Mouse (Mus musculus) left cerebral cortex, postnatal 36 days (tissue): ENCODE data around the gene Commd8. TPM values are rescaled to one million over a fixed set of nuclear protein-coding genes. Genes with fewer than 3 reads are reported as not detected.

Source experiments
- DNase-seq, 2 experiments: peaks; one replicate each; pipeline ENCODE4 v3.0.0; 2021 to 2022; ENCODE audit warnings: low spot score in 2 of 2, mixed read lengths in 1 of 2
- intact Hi-C: fragments of 180-260 bp; cut with DNase I; formaldehyde crosslinking; loops from one replicate; pipeline ENCODE4 v1.15.1; 2025
- total RNA-seq, 2 experiments: library from RNA; stranded (reverse); gene quantifications; 2 replicates each; pipeline ENCODE4 v1.2.3; 2021

The Commd8 gene
- total RNA-seq: 10 to 100 TPM; 84.5 to 86.8 TPM

DNA sequence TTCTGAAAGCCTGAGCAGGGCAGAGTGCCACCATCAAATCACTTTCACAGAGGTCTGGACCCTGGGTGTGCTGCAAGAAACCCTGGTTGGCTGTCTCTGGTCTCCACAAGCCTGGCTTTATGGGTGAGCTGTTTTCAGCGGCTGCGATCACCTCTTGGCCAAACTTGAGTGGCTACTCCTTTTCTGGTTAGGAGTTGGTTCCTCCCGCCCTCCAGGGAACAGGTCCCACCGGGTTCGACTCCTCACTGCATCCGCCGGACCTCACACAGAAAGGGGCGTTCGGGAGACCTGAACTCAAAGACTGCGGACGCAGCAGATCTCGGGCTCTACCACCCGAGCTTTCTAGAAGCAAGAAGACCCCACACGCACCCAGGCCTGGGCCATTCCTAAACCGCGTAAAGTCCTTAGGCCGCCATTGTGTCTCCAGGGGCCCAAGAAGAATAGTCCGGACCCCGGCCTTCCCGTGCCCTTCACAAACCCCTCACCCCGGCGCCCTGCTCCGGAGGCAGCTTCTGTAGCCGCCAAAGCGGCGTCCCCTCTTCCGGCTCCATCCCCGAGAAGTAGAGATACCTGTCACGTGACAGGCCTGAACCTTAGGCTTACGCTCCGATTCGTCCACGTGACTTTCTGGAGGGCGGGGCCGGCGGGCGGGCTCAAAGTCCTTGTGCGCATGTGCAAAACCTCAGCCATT is at the start of gene Commd8:
Gene Commd8 (minus strand): TSS at position 596 of the 691 bp plus-strand sequence.
- peak; percentile 91 to 93 for DNase-seq
- intact Hi-C loops: no loop called here

DNA sequence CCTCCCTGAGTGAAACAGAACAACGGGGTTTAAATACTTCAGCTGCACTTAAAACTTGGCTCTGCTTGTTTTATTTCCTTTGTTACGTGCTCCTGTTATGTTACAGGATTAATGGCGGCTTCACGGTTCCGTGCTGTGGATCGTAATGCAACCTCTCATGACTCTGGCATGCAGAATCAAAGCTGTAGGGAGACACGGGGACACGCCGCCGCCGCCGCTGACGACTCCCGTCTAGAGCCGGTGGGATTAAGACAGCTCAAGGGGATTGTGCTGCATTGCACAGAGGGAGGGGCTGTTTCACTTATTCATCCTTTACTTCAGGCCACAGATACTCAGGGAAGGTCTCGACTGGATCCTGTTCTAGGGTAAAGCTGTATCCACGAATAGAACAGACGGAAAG is 43.8 kb upstream of the Commd8 start:
- DNase-seq: no peak
- intact Hi-C loops: no loop called here

DNA sequence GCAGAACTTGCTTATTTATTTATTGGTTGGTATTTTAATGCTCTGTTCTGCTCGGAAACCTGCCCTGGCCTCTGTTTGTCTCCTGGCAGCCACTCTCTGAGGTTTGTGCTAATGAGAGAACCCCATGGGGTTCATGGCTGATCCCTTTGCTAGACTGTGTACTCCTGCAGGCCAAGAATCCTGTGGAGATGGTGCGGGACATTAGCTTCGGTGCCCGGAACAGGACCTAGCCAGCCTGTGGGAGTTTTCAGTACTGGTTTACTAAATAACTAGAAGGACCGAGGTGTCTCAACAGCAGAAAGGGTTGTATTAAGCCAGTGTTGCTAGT is 42.8 kb upstream of the Commd8 start:
- no peak for DNase-seq
- intact Hi-C loops: no loop called here

DNA sequence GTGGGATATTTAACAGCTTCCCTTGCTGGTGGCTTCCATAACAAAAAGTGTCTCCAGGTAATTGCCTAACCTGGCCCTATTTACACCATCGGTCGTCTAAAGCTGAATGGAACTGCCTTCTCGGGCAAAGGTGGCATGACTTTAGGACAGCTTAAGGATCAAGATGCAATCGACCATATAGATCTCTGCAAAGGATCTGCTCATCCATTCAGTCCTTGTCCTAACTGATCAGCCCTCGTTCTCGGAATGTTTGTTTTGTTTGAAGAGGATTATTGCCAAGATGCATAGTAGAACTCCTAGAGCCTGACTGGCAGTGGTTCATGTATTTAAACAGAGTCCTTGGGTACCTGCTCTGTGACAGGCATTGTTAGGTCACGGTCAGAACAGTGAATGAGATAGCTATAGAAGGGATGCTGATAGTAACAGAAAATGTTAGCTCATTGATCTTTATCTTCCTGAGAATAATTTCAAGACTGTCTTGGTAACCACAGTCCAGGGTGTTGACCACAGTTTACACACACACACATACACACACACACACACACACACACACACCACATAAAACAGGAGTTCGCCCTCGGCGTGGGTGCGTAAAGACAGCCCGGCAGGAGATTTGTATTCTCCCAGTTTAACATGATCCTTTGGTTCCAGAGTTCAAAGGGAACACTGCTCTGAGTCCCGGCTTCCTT is 42.3 kb upstream of the Commd8 start:
- no peak for DNase-seq
- intact Hi-C loops: no loop called here

DNA sequence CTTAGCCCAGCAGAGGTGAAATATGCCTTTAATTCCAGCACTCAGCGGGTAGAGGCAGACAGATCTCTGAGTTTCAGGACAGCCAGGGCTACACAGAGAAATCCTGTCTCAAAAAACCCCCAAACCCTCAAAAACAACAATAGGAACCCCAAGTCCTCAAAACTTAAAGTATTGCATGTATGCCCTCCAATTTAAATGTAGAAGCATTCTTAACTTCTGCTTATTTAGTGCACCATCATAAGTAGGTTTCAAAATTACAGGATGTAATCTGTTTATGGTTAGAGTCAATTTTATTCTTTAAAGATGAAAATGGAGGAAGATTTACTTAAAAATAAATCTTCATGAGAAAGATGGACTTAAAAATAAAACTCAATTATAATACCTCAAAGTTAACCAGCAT is 40.5 kb upstream of the Commd8 start:
- DNase-seq: no peak
- intact Hi-C loops: no loop called here

DNA sequence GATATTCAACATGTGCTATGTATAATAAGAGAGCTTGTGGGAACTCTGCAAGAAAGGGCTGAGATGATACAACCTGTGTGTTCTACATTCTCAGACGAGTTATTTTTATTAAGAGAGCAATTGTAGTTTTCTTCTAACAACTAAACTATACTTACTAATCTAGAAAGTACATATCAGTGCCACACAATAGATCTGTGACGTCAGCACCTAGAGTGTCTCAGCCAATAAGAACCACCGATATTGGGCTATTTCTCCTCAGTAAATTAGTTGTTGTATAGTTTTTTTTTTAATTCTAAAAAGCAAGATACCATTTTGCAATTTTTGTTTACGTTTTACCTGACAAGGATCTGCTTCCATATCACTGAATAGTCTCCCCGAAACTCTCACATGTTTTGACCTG is 37.3 kb upstream of the Commd8 start:
- DNase-seq: no peak
- intact Hi-C loops: no loop called here

DNA sequence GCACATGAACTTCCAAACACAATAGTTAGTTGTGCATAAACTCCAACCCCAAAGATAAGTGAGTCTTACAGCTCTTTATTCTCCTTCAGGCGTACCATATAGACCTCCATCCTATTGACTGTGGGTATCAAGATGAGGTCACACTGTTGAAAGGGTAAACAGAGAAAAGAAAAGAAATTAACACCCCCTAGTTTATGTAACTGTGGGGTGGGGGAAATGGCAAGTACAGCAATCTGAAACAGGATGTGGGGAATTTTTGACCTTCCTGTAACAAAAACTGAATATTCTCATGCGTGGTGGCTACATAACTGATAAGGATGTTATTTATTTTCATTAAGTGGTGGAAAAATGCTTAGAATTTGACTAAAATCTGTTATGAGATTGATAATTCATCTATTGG is 36.5 kb upstream of the Commd8 start:
- DNase-seq: no peak
- intact Hi-C loops: no loop called here

DNA sequence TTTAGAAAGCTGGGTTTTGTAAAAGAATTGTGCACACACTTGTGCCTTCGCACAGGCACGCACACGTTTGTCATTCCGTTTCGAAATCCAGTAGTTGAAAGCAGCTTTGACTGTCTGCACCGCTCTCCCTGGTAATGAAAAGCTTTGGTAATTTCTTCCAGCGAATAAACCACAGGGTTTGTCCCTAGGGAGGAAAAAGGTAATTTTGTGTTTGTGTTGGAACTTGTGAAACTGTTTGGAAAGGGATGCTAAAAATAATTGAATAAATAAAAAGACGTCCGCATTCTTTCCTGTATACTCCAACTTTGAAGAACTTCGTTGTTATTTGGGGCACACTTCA is 35.7 kb upstream of the Commd8 start:
- intact Hi-C loops: no loop called here
- no peak for DNase-seq

DNA sequence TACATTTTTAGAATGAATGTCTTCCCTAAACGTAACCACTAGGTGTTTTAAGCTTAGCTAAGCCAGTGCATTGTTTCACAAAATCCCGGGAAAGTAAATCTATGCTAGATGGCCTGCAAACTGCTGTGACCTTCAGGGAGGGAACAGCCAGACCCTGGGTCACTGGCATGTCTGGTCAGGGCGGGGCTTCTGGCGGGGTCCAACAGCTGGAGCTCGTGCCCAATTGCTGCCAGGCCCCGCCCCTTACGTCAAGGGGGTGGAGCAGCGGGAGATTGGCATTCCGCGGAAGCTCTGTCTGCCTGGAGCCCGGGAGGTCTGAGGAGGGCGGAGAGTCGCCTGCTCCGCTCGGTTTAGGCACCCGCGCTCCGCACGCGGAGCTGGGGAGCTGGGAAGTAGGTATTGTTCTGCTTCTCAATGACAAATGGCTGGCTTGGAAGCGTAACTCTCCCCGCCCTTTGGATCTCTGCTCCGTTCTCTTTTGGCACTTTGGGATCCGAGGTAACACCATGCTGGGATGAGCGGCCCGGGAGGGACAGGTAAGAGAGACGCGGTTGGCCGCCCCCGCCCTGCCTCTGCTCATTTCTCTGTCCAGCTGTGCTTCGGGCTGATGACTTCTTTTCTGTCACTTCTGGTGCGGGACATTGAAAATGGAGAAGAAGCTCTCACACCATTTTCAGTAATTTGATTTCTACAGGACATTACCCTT is 35.2 kb upstream of the Commd8 start:
- intact Hi-C loops: no loop called here
- DNase-seq: peak; percentile 83 to 86

DNA sequence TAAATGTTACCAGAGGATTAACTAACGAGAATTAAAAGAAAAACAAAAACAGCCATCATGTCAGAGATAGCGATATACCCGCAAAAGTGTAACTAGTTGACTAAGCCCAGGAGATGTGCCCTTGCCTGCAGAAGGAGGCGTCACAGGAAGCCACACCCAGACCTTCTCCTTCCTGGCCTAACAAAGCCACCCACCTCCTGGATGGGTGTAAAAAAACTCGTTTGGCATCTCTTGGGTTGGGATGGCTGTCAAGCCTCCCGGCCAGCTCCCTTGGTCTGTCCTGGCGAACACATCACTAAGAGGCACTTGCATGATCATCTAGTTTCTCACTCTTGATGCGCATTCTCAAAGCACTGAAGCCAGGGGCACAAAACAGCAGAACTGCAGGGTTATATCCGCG is 34.0 kb upstream of the Commd8 start:
- intact Hi-C loops: no loop called here
- DNase-seq: no peak

DNA sequence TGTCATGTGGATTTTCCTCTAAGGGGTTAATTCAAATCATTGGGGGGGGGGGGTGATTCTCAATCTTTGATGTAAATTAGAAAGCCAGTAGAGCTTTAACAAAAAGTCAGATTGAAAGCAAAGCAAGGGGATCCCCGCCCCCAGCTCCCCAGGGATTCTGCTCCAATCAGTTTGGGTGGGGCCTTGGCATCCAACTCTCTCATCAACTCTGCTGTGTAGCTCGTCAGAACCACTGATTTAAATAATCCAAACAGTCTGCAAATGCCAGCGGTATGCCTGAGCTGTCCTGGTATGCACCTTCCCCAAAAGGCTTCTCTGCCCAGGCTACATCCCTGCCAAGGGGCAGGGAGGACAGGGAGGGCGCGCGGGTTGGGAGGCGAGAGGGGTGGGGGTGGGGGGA is 33.6 kb upstream of the Commd8 start:
- DNase-seq: no peak
- intact Hi-C loops: no loop called here

DNA sequence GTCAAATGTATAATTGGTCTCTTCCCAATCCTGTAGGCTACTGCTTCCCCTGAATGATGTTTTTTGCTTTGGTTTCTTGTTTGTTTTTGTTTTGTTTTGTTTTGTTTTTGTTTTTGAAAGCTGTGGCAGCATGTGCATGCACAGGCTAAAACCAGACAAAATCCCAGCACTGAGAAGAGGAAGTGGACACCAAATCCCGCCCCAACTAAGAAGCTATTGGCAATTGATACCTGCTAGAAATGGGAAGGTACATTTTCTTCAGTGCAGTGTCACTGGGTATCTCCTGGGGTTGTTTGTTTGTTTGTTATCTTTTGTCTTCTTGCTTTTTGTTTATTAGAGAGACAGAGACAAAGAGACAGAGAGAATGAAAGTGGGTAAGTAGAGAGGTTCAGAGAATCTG is 27.5 kb upstream of the Commd8 start:
- no peak for DNase-seq
- intact Hi-C loops: no loop called here

DNA sequence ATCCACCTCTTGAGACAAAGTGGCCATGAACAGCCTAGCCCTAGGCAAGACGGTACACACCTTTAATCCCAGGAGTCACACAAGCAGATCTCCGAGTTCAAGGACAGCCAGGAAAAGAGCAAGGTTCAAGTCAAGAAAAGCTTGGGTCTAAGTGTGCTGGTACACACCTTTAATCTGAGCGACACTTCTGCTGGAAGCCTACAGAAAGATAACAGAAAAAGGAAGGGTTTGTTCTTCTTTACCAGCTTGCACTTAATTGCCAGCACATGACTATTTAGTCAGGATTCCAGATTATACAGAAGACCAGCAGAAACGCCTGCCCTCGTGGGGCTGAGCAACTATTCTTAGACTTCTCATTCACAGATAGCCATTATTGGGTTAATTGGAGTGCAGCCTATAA is 23.9 kb upstream of the Commd8 start:
- intact Hi-C loops: no loop called here
- DNase-seq: no peak

DNA sequence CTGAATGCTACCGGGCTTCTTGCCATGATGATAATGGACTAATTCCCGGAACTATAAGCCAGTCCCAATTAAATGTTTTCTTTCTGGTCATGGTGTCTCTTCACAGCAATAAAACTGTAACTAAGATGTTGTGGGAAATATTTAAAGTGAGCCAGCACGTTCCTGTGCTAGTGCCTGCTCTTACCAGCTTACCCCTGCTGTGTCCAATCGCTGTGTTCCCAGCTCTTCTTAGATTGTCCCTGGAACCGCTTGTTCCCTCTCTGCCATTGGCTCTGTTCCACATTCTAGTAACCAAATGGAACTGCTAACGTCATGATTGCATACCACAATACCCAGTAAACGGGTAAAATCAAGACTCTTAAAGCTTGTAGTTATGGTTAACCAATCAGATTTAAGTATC is 23.2 kb upstream of the Commd8 start:
- intact Hi-C loops: no loop called here

DNA sequence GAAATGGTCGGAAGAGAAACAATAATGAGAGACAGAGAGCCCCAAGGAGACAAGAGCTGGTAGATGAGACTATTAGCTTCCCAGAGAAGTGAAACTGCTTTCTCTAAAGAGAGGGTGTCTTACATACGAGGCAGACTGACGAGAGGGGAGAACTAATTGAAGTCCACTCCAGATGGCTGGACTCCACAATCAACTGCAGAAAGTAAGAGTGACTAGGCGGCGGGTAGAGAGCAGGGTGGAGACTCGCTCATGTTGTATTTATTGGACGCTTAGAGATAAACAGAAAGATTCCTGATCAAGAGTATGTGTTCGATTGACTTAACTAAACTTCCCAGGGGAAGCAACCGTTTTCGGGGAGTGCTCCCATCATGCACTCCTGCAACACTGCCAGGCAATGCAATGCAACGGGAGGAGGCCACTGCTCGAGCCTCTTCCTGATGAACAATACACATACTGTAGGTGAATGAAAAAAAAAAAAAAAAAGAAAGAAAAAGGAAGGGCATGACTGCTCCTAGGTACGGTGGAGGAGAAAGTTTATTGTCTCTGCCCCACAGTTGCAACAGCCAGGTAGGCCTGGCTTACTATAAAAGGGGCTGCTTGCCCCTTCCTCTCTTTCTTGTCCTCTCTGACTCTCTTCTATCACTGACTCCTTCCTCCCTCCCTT is 16.6 kb upstream of the Commd8 start:
- intact Hi-C loops: no loop called here

More for the DNA sequence above, 23.2 kb upstream of the Commd8 start:
- no peak for DNase-seq

DNA sequence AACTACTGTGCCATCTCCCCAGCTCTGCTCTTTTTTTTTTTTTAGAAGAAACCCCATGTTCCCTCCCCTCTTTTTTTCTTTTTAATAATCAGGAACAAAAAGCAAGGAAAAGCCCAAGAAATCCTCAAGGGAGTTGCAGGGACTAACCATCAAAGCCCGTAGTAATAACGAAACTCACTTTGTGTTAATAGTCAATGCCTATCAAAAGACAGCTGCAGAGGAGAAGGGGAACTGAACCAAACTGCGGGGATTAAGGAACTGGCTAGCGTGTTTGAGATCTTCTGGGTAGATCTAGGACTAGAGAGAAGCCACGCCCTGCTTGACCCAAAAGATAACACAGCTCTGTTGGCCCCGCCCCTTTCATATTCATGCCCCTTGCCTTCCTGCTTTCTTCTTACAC is 15.9 kb upstream of the Commd8 start:
- no peak for DNase-seq
- intact Hi-C loops: no loop called here

More for the DNA sequence above, 16.6 kb upstream of the Commd8 start:
- DNase-seq: no peak

DNA sequence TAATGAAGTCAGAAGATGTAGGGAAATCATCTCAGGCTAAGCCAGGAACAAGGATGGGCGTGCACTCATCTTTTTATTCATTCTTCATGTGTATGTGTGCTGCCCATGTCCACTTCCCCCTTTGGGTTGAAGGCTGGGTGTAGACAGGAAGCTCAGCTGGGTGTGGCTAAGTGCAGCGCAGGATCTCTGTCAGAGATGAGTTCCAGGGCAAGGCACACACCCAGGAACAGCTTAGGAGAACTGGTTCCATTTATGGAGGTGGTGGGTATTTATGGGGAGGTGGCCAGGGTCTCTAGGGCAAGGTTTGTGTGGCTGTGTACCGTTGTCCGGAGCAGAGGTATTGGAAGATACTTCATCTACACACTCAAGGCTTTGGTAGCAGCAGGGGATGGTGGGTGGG is 14.8 kb upstream of the Commd8 start:
- no peak for DNase-seq
- intact Hi-C loops: no loop called here

DNA sequence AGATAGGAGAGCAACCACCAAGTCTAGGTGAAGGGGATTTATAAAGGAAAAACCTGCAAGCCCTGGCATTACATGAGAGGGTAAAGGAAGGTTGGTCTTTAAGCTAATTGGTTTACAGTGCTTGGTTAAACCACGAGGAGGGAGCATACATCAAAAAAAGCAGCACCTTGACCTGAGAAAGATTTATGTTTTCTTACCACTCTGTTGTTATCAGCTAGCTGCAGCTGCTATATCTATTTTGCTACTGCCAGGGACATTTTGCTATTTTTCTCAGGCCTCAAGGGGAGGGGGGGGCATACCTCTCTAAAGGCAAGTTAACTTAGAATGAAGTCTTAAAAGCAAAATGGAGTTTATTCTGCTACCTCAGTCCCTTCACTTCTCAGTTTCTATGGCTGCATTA is 13.2 kb upstream of the Commd8 start:
- intact Hi-C loops: no loop called here
- no peak for DNase-seq

DNA sequence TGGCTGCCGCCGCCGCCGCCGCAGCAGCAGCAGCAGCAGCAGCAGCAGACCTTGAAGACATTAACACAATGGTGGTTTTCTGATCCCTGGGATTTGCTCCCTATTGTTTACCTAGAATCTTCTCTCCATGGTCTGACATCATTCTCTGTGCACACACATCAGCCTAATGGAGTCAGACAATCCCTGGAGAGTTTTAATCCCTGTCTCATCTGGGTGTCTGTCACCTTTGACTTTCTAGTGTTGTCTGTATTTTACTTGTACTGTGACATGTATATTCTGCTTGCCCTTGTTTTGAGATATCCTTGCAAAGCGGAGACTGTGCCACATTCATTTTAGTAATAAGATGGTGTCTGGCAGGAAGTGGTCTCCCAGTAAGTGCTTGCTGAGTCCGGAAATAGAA is 7.5 kb upstream of the Commd8 start:
- intact Hi-C loops: loop anchor here (2.0 kb wide), 1 partner anchor 93 kb away; no protein-coding TSS in a partner anchor
- DNase-seq: no peak

DNA sequence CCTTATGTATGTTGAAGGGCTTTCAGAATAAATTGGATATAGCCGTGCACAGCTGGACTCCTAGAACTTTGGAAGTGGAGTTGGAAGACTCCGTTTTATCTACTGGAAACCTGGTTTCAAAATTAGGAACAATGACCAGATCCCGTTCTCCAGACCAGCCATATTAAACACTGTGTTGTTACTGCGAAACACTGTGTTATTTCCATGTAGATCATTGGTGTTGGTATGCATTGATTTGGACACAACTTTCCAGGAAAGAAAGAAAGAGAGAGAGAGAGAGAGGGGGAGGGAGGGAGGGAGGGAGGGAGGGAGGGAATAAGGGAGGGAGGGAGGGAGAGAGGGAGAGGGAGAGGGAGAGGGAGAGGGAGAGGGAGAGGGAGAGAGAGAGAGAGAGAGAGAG is 7.1 kb upstream of the Commd8 start:
- no peak for DNase-seq
- intact Hi-C loops: loop anchor here (2.0 kb wide), 1 partner anchor 94 kb away; no protein-coding TSS in a partner anchor

DNA sequence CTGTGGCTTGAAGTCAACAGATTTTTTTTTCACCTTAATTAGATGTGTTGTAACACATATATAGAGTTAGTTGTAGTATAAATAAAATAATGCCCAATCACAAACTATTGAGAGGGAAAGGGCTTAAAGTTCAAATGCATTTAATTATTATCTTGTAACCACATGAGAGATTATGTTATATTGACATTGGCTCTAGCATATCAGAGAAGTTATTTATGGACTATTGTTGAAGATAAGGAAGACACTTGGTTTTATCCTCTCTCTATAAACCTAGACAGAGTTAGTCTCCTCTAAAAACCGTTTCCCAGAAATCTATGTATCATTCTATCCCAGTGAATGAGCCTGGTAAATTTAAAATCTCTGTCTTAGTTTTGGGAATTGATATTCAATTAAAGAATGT is 5.5 kb upstream of the Commd8 start:
- intact Hi-C loops: no loop called here
- no peak for DNase-seq
